Mouse (Mus musculus) 416B (cell line): ENCODE results near the gene Cadps2.

Experiments used
- DNase-seq: peaks from one replicate; pipeline ENCODE4 v3.0.0; 2011; ENCODE audit warnings: low read depth

Gene Cadps2

GRCm38 (mm10) chr6:23252196-23253135, 586.8 kb downstream of the Cadps2 start:
- no peak for DNase-seq

- DNase-seq = no peak
Measured at GRCm38 (mm10) chr6:23251431-23251830, 587.8 kb downstream of the Cadps2 start.

DNA sequence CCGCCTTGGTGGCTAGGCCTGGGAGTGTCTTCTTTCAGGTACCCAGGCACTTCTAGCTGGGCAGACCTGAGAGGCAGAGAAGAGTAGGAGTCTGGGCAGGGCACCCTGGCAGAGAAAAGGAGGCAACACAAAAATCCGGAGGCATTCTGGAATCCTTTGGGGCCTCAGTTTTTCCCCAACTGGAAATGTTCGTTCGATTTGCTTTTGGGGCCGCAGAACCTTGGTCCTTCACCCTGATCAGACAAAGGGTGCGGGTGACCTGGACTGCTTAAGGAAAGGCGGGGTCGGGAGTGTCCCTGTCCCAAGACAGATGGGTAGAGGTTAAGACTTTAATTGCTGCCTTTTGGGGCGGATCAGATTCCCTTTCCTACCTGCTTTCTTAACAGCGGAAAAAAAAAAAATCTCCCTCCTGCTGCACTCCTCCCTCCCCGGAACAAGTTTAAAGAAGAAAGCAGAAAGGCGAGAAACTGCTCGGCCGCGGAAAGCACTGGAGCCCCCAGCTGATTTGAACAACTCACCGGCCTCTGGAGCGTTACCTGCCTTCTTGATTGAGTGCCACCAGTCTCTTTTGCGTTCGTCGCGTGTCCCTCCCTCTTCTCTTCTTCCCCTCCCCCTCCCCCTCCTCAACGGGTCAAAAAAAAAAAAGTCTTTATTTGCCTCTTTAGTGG, 588.8 kb downstream of the Cadps2 start:
- no peak for DNase-seq

DNA sequence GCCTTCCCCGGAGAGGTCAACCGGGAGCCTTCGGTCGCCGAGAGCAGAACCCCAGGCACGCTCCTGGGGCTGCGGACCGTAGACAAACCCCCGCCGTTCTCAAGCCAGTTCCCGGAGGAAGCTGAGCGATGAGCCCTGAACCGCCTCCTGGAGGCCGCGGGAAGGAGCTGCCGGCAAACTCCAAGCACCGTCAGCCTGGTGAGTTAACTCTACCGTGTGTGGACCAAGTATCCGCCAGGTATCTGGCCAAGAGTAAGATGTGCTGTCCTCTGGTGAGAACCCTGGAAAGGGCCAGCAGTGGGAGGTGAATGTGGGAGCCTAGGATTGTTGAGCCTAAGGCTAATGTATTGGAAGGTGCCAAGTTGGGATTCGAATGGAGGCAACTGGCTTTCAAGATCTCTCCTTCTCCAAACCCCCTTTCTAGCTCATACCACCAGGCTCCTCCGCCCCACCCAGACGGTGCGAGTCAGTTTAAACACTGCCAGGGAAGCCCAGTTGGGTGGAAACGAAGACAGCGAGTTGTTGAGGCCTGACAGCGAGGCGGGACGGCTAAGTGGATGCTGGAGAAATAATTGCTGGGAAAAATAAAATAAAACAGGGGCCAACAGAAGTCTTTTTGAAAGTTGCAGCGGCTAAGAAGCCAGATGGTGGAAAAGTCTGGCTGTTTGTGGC, 589.5 kb downstream of the Cadps2 start:
- DNase-seq = no peak

- no peak for DNase-seq
Measured at GRCm38 (mm10) chr6:23249053-23249401, 590.2 kb downstream of the Cadps2 start.

- no peak for DNase-seq
Measured at GRCm38 (mm10) chr6:23248313-23249052, 590.7 kb downstream of the Cadps2 start, which contains the start of gene Fezf1. Fezf1 (minus strand) TSS chr6:23248362.

- DNase-seq = no peak
Measured at GRCm38 (mm10) chr6:23247512-23248312, 591.5 kb downstream of the Cadps2 start.

DNA sequence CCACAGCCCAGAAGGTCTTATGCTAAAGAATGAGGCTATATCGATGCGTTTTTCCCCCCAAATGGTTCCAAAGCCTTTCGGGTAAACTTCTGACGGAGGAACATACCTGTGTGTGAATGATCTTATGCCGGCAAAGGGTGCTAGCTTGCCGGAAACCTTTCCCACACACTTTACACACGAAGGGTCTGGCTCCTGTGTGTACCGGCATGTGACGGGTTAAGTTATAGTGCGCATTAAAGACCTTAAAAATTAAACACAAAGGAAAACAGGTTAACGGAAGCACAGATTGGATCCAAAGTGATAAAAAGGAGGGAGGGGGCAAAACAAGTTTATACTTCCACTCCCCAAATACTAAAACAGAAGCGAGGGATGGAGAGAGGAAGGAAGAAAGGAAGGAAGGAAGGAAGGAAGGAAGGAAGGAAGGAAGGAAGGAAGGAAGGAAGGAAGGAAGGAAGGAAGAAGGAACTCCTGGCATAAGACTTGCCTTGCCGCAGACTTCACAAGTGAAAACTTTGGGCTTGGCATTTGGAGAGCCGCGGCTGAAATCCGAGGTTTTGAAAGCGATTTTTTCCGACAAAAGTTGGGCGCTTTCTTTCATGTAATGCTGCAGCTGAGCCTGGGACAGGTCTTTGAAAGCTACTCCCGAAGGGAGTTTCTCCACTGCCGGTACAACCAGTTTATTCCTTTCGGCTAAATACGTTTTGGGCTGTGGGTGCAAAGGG, 592.3 kb downstream of the Cadps2 start:
- no peak for DNase-seq

GRCm38 (mm10) chr6:23246061-23246789, 593.0 kb downstream of the Cadps2 start:
- no peak for DNase-seq

DNA sequence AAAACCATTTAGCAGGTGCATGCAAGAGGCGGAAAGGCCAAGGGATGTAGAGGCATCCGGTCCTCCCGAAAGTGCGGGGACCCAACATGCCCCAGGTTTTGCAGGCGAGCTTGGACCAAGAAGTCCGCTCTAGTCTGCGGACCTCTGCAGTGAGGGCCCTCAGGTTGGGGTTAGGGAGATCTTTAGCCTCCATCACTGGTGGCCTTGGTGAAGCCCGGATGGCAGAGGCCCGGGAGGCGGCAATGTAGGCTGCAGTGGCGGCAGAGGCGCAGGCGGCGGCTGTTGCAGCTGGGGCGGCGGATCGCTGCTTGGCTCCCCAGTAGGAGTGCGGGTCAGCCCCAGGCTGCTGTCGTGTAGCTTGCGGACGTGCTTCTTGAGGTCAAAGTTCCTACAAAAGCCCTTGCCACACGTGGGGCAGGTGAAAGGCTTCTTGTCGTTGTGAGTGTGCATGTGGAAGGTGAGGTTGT, 593.6 kb downstream of the Cadps2 start:
- no peak for DNase-seq

DNA sequence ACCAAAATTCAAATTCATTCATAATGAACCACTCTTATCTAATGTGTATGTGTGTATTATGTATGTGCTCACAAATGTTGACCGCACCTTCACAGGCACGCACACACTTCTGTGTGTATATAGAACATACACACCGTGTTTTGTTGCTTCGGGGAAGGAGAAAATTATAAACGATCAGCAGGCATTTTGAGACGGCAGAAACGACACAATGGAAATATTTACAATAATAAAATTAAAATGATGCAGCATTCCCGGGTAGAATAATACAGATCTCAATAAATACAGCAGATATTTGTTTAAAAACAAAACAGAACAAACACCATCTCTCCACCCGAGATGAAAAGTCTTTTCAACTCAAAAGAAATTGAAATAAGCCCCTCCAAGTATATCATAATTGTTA, 594.1 kb downstream of the Cadps2 start:
- DNase-seq = no peak

DNA sequence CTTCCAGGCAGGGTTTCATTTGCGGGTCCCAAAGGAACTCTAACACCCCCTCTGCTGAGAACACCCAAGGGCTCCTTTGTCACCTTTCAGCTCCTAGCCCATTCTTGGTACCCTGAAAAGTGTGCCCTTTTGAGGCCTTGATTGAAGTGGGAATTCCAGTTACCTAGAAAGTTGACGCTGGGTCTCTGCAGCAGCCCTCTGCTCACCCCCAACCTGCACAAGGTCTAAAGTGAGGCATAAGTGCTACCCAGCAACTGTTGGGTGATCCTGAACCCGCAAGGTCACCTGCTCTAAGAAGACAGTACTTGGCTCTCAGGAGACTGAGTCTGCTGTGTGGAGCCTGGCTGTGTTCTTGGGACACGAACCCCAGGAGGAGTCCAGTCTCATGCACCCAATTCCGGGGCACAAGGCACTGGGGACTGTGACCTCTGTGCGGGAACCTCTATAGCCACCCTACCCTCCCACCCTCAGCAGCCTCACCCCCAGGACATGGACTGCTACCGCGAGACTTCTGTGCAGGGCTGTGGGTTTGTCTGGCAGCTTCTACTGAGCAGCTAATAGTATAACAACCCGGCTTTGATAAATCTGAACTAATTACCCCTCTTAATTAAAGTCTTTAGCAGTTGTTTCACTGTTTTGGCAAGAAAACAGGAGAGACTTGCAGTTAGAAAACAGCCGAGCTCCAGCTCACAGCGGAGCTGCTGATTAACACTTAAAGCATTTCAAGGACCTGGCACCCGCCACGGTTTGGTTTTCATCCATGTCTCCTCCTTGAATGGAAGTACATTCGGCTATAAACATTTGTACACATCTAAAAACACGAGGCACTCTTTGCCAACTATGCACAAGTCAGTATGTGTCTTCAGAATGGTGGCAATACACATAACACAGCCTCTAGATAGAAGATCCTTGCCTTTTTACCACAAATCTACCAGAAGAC, 595.1 kb downstream of the Cadps2 start:
- DNase-seq = no peak
